Mouse (Mus musculus): ENCODE data around the gene Fmnl1. TPM values are rescaled to one million over a fixed set of nuclear protein-coding genes. Genes with fewer than 3 reads are reported as not detected.

The Fmnl1 gene
- polyA plus RNA-seq, 1 experiment: 15.6 TPM

GRCm38 (mm10) chr11:103192230-103192955 is 21.5 kb downstream of the Fmnl1 start:
- H3K79me2 ChIP-seq (ENCODE audit: control insufficient read depth, insufficient read depth): no peaks in the 10 kb centered on the region
- no peaks in the 10 kb centered on the region for H3K36me3 ChIP-seq (ENCODE audit: control insufficient read depth, insufficient read depth)
- H3K4me2 ChIP-seq (ENCODE audit: low read depth): no peak overlapping the region
- H3ac ChIP-seq (ENCODE audit: control insufficient read depth, insufficient read length): no peak overlapping the region
- H3K27me3 ChIP-seq (ENCODE audit: control insufficient read depth, insufficient read depth, insufficient read length): peaks cover 10% of the 10 kb centered on the region
- no peak overlapping the region for H3K4me3 ChIP-seq
- no peak for TF ChIP-seq REST (IDR thresholded peaks at IDR 0.05; ENCODE audit: insufficient read depth, insufficient read length)
- no peak for TF ChIP-seq MYOD1 (IDR thresholded peaks at IDR 0.05; ENCODE audit: control insufficient read depth in 1 of 3, insufficient read length in 2 of 3, low read depth in 2 of 3)
- no peak for TF ChIP-seq CEBPB (IDR thresholded peaks at IDR 0.05; ENCODE audit: insufficient read depth, poor library complexity, severe bottlenecking)
- TF ChIP-seq TCF12 (IDR thresholded peaks at IDR 0.05; ENCODE audit: insufficient read depth, poor library complexity, severe bottlenecking): no peak
- TF ChIP-seq TCF3 (IDR thresholded peaks at IDR 0.05; ENCODE audit: insufficient read length, low read depth): no peak
- no peak for TF ChIP-seq SRF (IDR thresholded peaks at IDR 0.05; ENCODE audit: control insufficient read depth, insufficient read length, low read depth)
- TF ChIP-seq USF1 (IDR thresholded peaks at IDR 0.05; ENCODE audit: low read depth): no peak
- TF ChIP-seq MAX (IDR thresholded peaks at IDR 0.05; ENCODE audit: low read depth): no peak
- no peak for TF ChIP-seq MYOG (IDR thresholded peaks at IDR 0.05; ENCODE audit: control insufficient read depth in 1 of 3, insufficient read depth in 1 of 3, insufficient read length in 2 of 3, low read depth in 2 of 3)
- TF ChIP-seq E2F4 (IDR thresholded peaks at IDR 0.05; ENCODE audit: insufficient read depth): no peak
- no peak for TF ChIP-seq POLR2AphosphoS2 (IDR thresholded peaks at IDR 0.05; ENCODE audit: insufficient read length, low read depth)

- H3K4me2 ChIP-seq (ENCODE audit: low read depth): no peak overlapping the region
- H3K79me2 ChIP-seq (ENCODE audit: control insufficient read depth, insufficient read depth): no peaks in the 10 kb centered on the region
- H3ac ChIP-seq (ENCODE audit: control insufficient read depth, insufficient read length): no peak overlapping the region
- H3K36me3 ChIP-seq (ENCODE audit: control insufficient read depth, insufficient read depth): no peaks in the 10 kb centered on the region
- TF ChIP-seq TCF3 (IDR thresholded peaks at IDR 0.05; ENCODE audit: insufficient read length, low read depth) (no peak), POLR2AphosphoS2 (IDR thresholded peaks at IDR 0.05; ENCODE audit: insufficient read length, low read depth) (no peak), MYOG (IDR thresholded peaks at IDR 0.05; ENCODE audit: control insufficient read depth in 1 of 3, insufficient read depth in 1 of 3, insufficient read length in 2 of 3, low read depth in 2 of 3) (no peak), POLR2A (IDR thresholded peaks at IDR 0.05; ENCODE audit: insufficient read length, low read depth) (no peak), MYOD1 (IDR thresholded peaks at IDR 0.05; ENCODE audit: control insufficient read depth in 1 of 3, insufficient read length in 2 of 3, low read depth in 2 of 3) (no peak), REST (IDR thresholded peaks at IDR 0.05; ENCODE audit: insufficient read depth, insufficient read length) (no peak), SRF (IDR thresholded peaks at IDR 0.05; ENCODE audit: control insufficient read depth, insufficient read length, low read depth) (no peak), E2F4 (IDR thresholded peaks at IDR 0.05; ENCODE audit: insufficient read depth) (no peak), MAX (IDR thresholded peaks at IDR 0.05; ENCODE audit: low read depth) (no peak), CEBPB (IDR thresholded peaks at IDR 0.05; ENCODE audit: insufficient read depth, poor library complexity, severe bottlenecking) (no peak), USF1 (IDR thresholded peaks at IDR 0.05; ENCODE audit: low read depth) (no peak), TCF12 (IDR thresholded peaks at IDR 0.05; ENCODE audit: insufficient read depth, poor library complexity, severe bottlenecking) (no peak)
- no peak overlapping the region for H3K4me3 ChIP-seq
- H3K27me3 ChIP-seq (ENCODE audit: control insufficient read depth, insufficient read depth, insufficient read length): peaks cover 10% of the 10 kb centered on the region
Measured at GRCm38 (mm10) chr11:103192956-103193824, 22.3 kb downstream of the Fmnl1 start.

- Histone ChIP-seq H3ac (ENCODE audit: control insufficient read depth, insufficient read length) (no peak overlapping the region), H3K4me2 (ENCODE audit: low read depth) (no peak overlapping the region), H3K4me3 (no peak overlapping the region), H3K27me3 (ENCODE audit: control insufficient read depth, insufficient read depth, insufficient read length) (peaks cover 10% of the 10 kb centered on the region), H3K79me2 (ENCODE audit: control insufficient read depth, insufficient read depth) (no peaks in the 10 kb centered on the region), H3K36me3 (ENCODE audit: control insufficient read depth, insufficient read depth) (no peaks in the 10 kb centered on the region)
- no peak for TF ChIP-seq REST (IDR thresholded peaks at IDR 0.05; ENCODE audit: insufficient read depth, insufficient read length)
- TF ChIP-seq SRF (IDR thresholded peaks at IDR 0.05; ENCODE audit: control insufficient read depth, insufficient read length, low read depth): no peak
- no peak for TF ChIP-seq TCF12 (IDR thresholded peaks at IDR 0.05; ENCODE audit: insufficient read depth, poor library complexity, severe bottlenecking)
- TF ChIP-seq MYOG (IDR thresholded peaks at IDR 0.05; ENCODE audit: control insufficient read depth in 1 of 3, insufficient read depth in 1 of 3, insufficient read length in 2 of 3, low read depth in 2 of 3): no peak
- no peak for TF ChIP-seq POLR2AphosphoS2 (IDR thresholded peaks at IDR 0.05; ENCODE audit: insufficient read length, low read depth)
- no peak for TF ChIP-seq TCF3 (IDR thresholded peaks at IDR 0.05; ENCODE audit: insufficient read length, low read depth)
- no peak for TF ChIP-seq MAX (IDR thresholded peaks at IDR 0.05; ENCODE audit: low read depth)
- no peak for TF ChIP-seq USF1 (IDR thresholded peaks at IDR 0.05; ENCODE audit: low read depth)
Measured at GRCm38 (mm10) chr11:103193825-103194168, 22.9 kb downstream of the Fmnl1 start.

- Histone ChIP-seq H3K79me2 (ENCODE audit: control insufficient read depth, insufficient read depth) (no peaks in the 10 kb centered on the region), H3K27me3 (ENCODE audit: control insufficient read depth, insufficient read depth, insufficient read length) (peaks cover 22% of the 10 kb centered on the region), H3ac (ENCODE audit: control insufficient read depth, insufficient read length) (no peak overlapping the region), H3K4me2 (ENCODE audit: low read depth) (no peak overlapping the region), H3K4me3 (no peak overlapping the region), H3K36me3 (ENCODE audit: control insufficient read depth, insufficient read depth) (no peaks in the 10 kb centered on the region)
- no peak for TF ChIP-seq TCF3 (IDR thresholded peaks at IDR 0.05; ENCODE audit: insufficient read length, low read depth)
- no peak for TF ChIP-seq MAX (IDR thresholded peaks at IDR 0.05; ENCODE audit: low read depth)
- no peak for TF ChIP-seq MYOD1 (IDR thresholded peaks at IDR 0.05; ENCODE audit: control insufficient read depth in 1 of 3, insufficient read length in 2 of 3, low read depth in 2 of 3)
- TF ChIP-seq MYOG (IDR thresholded peaks at IDR 0.05; ENCODE audit: control insufficient read depth in 1 of 3, insufficient read depth in 1 of 3, insufficient read length in 2 of 3, low read depth in 2 of 3): no peak
- TF ChIP-seq SRF (IDR thresholded peaks at IDR 0.05; ENCODE audit: control insufficient read depth, insufficient read length, low read depth): no peak
Measured at GRCm38 (mm10) chr11:103195236-103195635, 24.3 kb downstream of the Fmnl1 start.

Measured in myocyte (in vitro differentiated cells).